Comparison of ENCODE assay signal across 7 mouse cellular contexts in the genomic region with DNA sequence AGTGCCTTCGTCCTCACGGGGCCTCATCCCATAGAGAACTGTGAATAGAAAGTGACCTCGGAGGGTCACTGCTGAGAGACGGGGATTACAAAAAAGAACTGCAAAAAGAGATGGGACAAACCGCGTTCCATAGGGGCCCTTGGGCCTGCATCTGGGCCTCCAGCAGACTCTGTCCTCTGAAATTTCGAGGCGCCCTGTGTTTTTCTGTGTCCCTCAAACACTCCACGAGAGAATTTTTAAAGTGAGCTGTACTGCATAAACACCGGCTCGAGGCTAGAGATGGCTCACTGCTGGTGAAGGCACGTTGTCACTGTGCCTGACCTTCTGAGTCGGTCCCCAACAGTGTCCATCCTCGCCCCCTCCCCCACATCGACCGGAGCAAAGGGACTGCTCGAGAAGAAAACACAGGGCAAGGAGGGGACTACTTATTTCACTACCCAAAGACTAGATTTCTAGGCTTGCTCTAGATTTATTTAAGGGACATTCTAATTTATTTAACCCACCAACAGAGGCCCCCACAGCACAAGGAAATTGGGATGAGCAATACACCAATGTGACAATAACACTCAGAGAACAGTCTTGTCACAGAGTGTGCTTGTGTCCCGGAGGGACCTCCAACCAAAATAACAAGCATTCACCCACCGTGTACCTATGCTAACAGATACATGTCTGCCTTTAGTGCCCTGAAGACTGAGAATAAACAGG.
A peak's percentile ranks its signal among the peaks of the same experiment; 100 is the strongest.
DNase-seq lines count a peak whose midpoint lies in the region; ATAC-seq and TF ChIP-seq lines count a peak whose summit lies in the region.

No protein-coding gene starts in this region.

- DNase-seq in lung, embryonic 14.5 days = peak; percentile 50
- no peak for DNase-seq in lung, adult 18-20 months
- DNase-seq in embryonic facial prominence, embryonic 11.5 days (ENCODE audit: low spot score) = no peak
- peak; percentile 41 for DNase-seq in heart, postnatal 4 days
- DNase-seq in midbrain, embryonic 10.5 days (ENCODE audit: low spot score) = peak; percentile 63
- DNase-seq in thymus, postnatal 4 days = peak; percentile 69

- H3K9ac ChIP-seq in lung, embryonic 14.5 days = no peak overlapping the region
- H3K9ac ChIP-seq in embryonic facial prominence, embryonic 11.5 days (replicated peaks; ENCODE audit: low read length) = 0 out of 2 replicates have a peak overlapping the region, but pooled peaks have one; percentile 6

- H3K27me3 ChIP-seq in lung, embryonic 14.5 days (ENCODE audit: insufficient read depth, low read length) = no peaks in the 10 kb centered on the region
- H3K27me3 ChIP-seq in embryonic facial prominence, embryonic 11.5 days (ENCODE audit: control insufficient read depth, insufficient read depth, low read length) = no peaks in the 10 kb centered on the region
- 0 out of 2 replicates have a peak, but pooled peaks cover 5% of the 10 kb centered on the region for H3K27me3 ChIP-seq in midbrain, embryonic 10.5 days (ENCODE audit: low read depth, poor library complexity, severe bottlenecking)

- H3K4me2 ChIP-seq in lung, embryonic 14.5 days = no peak overlapping the region
- no peak overlapping the region for H3K4me2 ChIP-seq in embryonic facial prominence, embryonic 11.5 days (ENCODE audit: low read depth, low read length)

- H3K4me3 ChIP-seq in lung, embryonic 14.5 days (ENCODE audit: low read depth, low read length) = no peak overlapping the region
- no peak overlapping the region for H3K4me3 ChIP-seq in embryonic facial prominence, embryonic 11.5 days (ENCODE audit: low read depth, low read length)
- peak overlapping the region; percentile 36 for H3K4me3 ChIP-seq in midbrain, embryonic 10.5 days

- H3K36me3 ChIP-seq in lung, embryonic 14.5 days (ENCODE audit: insufficient read depth) = no peaks in the 10 kb centered on the region
- no peaks in the 10 kb centered on the region for H3K36me3 ChIP-seq in embryonic facial prominence, embryonic 11.5 days (replicated peaks; ENCODE audit: control insufficient read depth, insufficient read depth, low read depth, low read length)
- no peaks in the 10 kb centered on the region; the same call in 1 of the 2 replicates for H3K36me3 ChIP-seq in midbrain, embryonic 10.5 days

- peak; percentile 47; the same call in 1 of the 2 replicates for TF ChIP-seq CTCF in lung, embryonic 14.5 days (IDR thresholded peaks at IDR 0.05; ENCODE audit: low read depth)

- no peaks in the 10 kb centered on the region for H3K9me3 ChIP-seq in lung, embryonic 14.5 days (ENCODE audit: low read depth, low read length)
- no peaks in the 10 kb centered on the region for H3K9me3 ChIP-seq in embryonic facial prominence, embryonic 11.5 days (replicated peaks; ENCODE audit: control insufficient read depth, low read length)
- H3K9me3 ChIP-seq in midbrain, embryonic 10.5 days (replicated peaks) = peaks cover 10% of the 10 kb centered on the region; the same call in 1 of the 2 replicates

- peaks cover 8% of the 10 kb centered on the region for H3K4me1 ChIP-seq in lung, embryonic 14.5 days (ENCODE audit: insufficient read depth)
- peaks cover 2% of the 10 kb centered on the region for H3K4me1 ChIP-seq in embryonic facial prominence, embryonic 11.5 days (ENCODE audit: control insufficient read depth, insufficient read depth, low read length)
- peaks cover 54% of the 10 kb centered on the region for H3K4me1 ChIP-seq in midbrain, embryonic 10.5 days

- WGBS in lung, embryonic 14.5 days = 33% methylated on average over 19 of the region's 19 CpGs
- WGBS in embryonic facial prominence, embryonic 11.5 days = 14% methylated on average over 19 of the region's 19 CpGs
- WGBS in midbrain, embryonic 10.5 days = 8% methylated on average over 19 of the region's 19 CpGs

- ATAC-seq in lung, embryonic 14.5 days (ENCODE audit: insufficient read depth) = peak; percentile 35; the same call in 1 of the 2 replicates
- peak; percentile 25; the same call in 1 of the 2 replicates for ATAC-seq in embryonic facial prominence, embryonic 11.5 days (replicated peaks; ENCODE audit: insufficient number of reproducible peaks, low FRiP score, low TSS enrichment, low read depth)
- no peak for ATAC-seq in megakaryocyte, adult 5-6 weeks (ENCODE audit: poor library complexity, severe bottlenecking)

- no peak overlapping the region for H3K27ac ChIP-seq in lung, embryonic 14.5 days (ENCODE audit: low read depth)
- no peak overlapping the region for H3K27ac ChIP-seq in embryonic facial prominence, embryonic 11.5 days (replicated peaks; ENCODE audit: low read depth, low read length)
- H3K27ac ChIP-seq in midbrain, embryonic 10.5 days (replicated peaks) = peak overlapping the region; percentile 87

Comparison
In these comparisons a context has a peak if more than half of its experiments do, and no peak if none do; other contexts are left out.
1. DNase-seq: peak in lung, embryonic 14.5 days (single experiment), heart, postnatal 4 days (single experiment), midbrain, embryonic 10.5 days (single experiment) and thymus, postnatal 4 days (single experiment); none in lung, adult 18-20 months (0 of 2) and embryonic facial prominence, embryonic 11.5 days (single experiment).